Mouse (Mus musculus) activated CD4-positive, CD25-positive, alpha-beta regulatory T cell, adult 4 months (primary cell): ENCODE measurements around the gene Def6. TPM values are rescaled to one million over a fixed set of nuclear protein-coding genes. Genes with fewer than 3 reads are reported as not detected.

Experiments
- ATAC-seq: one replicate; pipeline ENCODE4 v1.8.0; 2017
- polyA plus RNA-seq, 2 experiments: library from polyadenylated mRNA; unstranded; fragments of 100-300 nt; shearing (Covaris generic); gene quantifications; one replicate each; pipeline ENCODE4 v1.2.1; 2017

Gene Def6
- 10 to 100 TPM; 36.2 to 43.1 TPM for polyA plus RNA-seq

- peak; percentile 62 for ATAC-seq
These were observed at the start of gene Def6 for GRCm38 (mm10) chr17:28207591-28208313. Gene Def6 (plus strand): TSS chr17:28207778.

DNA sequence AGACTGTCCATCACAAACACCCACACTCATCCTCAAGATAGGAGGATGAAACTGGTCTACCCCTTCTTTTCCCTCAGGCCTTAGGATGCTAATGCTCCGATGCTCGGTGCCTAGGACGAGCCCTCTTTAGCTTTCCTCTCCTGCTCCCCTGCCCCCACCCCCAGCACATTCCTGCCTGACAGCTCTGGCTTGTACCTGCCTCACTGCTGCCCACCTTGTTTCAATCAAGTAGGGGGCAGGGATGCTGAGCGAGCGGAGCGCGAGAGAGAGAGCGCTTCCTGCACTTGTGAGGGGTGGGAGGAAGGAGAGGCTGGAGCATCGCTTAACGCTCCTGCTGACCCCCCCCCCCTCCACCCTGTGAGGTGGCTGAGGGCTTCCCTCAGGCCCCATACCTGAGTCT lies 47.2 kb upstream of the Def6 start:
- no peak for ATAC-seq

GRCm38 (mm10) chr17:28161310-28161881 lies 46.2 kb upstream of the Def6 start:
- ATAC-seq: no peak

GRCm38 (mm10) chr17:28163666-28164065 lies 43.9 kb upstream of the Def6 start:
- no peak for ATAC-seq

GRCm38 (mm10) chr17:28170460-28171305 lies 36.9 kb upstream of the Def6 start:
- no peak for ATAC-seq

- no peak for ATAC-seq
These were observed 34.9 kb upstream of the Def6 start for GRCm38 (mm10) chr17:28172690-28173089.

GRCm38 (mm10) chr17:28176775-28177539 lies 30.6 kb upstream of the Def6 start, which contains the start of gene Zfp523:
Gene Zfp523 (plus strand): TSS chr17:28177129.
- ATAC-seq: peak; percentile 85

DNA sequence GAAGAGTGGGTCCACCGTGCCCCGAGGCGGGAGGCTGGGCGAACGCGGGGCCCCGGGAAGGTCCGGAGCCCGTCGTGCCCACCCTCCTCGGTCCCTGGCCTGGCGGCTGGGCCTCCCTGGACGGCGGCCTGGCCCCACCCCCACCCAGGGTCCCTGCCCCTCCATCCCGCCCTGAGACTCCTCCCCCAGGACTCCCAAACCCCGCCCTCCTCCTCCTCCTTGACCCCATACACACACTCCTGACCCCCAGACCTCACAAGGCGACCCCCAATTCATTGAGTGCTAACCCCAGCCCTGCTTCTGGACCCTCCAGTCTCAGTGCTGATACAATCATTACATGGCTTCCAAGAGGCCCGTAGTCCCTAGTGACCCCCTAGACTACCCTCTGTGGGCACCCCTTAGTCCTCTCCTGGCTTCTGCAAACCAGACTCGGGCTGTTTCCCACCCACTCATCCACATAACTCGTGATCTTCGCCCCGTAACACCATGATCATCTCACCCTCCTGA lies 30.0 kb upstream of the Def6 start:
- ATAC-seq: no peak

DNA sequence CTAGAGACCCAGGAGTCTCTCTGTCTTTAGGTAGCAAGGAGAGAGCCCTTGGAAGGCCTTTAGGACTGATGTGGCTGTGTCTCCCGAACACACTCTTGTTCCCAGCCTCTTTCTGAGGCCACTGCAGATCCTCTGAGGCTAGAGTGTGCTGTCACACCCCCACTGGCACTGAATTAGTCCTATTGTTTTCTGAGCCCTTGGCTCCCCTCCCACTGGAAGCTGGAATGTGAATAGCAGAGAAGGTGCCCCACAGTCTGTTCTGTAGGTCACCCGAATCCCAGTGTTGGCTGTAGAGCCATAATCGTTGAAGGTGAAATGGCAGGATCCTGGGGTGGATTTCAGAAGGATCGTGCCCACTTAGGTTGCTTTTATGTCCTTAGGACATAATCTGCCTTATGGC lies 27.2 kb upstream of the Def6 start:
- no peak for ATAC-seq

- ATAC-seq: no peak
These were observed 26.6 kb upstream of the Def6 start for GRCm38 (mm10) chr17:28180783-28181544.

DNA sequence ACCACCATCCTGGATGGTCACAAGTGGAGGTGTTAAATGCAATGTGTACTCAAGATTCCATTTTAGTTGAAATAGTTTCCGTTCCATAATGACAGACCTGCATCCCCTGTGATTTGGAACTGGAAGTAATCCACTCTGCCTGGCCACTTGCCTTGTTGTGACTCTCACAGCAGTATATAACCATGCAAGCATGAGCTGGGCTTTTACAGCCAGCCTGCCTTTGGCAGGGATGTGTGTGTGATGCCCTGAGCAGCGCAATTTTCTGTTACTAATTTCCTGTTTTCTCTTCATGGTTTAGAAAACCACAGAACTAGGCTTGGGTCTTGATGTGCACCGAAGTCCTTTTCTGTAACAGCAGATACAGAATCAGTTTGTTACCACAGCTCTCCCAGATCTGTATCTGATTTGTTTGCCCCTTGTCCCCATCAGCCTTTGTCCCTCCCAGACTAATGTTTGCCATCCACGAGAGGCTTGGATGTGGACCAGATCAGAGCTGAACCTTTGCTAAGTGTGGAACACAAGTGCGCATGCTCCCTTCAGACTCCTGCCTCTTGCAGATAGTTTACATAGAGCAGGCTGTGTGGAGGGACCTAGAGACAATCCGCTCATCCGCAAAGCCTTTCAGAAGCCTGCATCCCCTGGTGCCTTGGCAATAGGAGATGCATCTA lies 22.5 kb upstream of the Def6 start:
- ATAC-seq: no peak

DNA sequence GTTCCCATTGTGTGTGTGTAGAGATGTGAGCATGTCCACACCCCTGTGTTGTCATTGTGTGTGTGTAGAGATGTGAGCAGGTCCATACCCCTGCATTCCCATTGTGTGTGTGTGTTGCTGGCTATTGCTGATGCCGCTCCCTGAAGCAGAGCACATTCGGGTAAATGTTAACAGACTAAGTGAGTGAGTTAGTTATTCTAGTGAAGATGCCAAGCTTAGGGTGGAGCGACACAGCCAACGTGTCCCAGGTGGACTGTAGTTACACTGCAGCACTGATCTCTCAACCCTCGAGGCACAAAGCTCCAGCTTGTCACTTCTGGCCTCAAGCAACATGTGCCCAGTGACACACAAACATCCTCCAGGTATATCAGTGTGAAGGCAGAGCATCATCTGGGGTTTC lies 19.3 kb upstream of the Def6 start:
- ATAC-seq: no peak

DNA sequence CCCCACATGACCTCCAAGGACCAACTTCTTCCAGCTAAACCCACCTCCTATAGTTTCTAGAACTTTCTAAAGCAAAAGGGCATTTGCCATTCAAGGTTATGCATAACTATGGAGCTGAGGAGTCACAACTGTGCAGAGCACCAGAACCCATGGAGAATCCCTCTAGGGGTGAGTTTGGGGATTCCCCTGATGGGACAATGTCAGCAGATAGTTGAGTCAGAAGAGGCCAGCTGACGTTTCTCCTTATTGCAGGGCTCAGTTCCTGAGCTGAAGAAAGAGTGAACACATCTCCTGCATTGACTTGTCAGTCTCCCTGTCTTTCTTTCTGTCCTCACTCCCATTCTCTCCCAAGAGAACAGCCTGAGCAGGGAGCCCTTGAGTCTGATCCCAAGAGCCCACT lies 14.8 kb upstream of the Def6 start:
- ATAC-seq: no peak

DNA sequence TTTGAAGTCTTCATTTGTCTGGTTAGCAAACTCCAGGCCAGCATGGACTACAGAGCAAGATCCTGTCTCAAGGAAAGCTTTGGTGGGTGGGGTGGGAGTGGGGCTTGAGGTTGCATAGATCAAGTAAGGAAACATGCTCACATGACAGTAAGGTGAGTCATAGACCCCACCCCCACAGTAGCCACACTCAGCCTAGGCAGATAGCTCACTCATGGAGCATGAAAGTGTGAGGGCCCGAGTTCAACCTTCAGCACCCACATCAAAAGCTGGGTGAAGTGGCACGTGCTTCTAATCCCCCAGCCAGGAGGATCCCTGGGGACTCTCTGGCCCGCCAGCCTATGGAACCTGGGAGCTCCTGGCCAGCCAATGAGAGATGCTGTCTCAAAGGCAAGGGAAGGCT lies 14.0 kb upstream of the Def6 start:
- no peak for ATAC-seq

DNA sequence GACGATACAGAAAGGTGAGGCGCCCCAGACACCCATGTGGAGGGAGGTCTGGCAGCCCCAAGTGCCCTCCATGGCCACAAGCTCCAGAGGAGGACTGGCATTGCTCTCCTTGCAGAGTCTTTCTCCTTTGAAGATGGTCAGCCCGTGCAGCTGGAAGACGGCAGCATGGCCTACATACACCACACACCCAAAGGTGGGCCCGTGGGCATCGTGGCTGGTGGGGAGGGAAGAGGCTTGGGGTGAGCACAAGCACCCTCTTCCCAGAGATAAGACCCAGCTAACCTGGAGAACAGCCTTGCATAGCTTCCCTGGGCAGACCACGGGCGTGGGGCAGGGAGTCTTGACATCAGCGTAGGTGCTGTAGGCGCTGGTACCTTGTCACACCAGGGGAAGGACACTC lies 12.5 kb upstream of the Def6 start:
- no peak for ATAC-seq

- ATAC-seq: no peak
These were observed 9.9 kb upstream of the Def6 start for GRCm38 (mm10) chr17:28197646-28198045.

DNA sequence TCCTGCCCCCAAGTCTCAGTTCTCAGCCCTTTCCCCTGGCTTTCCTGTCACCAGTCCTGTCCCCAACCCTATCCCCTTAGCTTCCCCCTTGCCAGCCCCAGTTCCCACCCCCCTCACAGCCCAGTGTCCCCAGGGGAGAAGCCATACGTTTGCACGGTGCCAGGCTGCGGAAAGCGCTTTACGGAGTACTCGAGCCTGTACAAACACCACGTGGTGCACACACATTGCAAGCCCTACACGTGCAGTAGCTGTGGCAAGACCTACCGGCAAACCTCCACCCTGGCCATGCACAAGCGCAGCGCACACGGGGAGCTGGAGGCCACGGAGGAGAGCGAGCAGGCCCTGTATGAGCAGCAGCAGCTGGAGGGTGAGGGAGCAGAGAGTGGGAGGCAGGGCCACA lies 5.6 kb upstream of the Def6 start:
- no peak for ATAC-seq

DNA sequence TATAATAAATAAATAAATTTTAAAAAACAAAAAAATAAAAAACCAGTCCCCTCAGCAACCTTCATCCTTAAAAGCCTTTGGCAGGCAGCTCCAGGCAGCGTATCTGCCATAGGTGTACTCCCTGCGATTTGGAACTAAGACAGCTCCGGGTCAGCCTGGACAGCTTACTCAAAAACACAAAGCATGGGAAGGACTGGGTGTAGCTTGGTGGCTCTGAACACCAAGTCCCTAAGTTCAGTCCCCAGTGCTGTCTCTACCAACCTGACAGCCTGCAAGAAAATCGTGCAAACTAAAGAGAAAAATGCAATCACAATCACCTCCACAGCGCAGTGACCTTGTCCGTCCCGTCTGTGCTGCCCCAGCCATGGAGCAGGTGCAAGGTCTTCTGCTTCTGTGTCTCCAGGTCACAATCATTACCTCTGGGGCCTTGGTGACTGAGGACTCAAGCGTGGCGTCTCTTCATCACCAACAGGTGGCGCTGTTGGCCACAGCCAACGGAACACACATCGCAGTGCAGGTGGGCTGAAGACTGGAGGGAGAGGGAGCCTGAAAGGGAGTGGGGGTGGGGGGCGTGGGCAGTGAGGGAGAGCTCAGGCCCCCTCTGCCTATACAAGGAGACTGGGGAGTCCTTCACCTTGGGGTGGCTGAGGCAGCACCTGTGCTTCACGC lies 3.4 kb upstream of the Def6 start:
- no peak for ATAC-seq

- no peak for ATAC-seq
These were observed 2.1 kb upstream of the Def6 start for GRCm38 (mm10) chr17:28205443-28205842.

GRCm38 (mm10) chr17:28207092-28207491 lies 486 bp upstream of the Def6 start:
- ATAC-seq: no peak

DNA sequence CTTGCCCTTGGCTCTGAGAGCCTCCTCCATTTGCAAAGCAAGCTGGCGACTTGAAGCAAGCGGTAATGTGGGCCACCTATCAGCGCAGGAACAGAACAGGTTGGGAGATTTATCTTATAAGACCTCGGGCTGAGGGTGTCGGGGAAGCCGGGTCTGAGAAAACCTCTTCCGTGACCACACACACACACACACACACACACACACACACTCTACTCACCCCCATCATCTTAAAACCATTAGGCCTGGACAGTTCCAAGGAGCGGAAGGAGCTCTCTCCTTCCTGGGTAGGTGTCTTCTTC lies 685 bp downstream of the Def6 start:
- no peak for ATAC-seq
